Mouse (Mus musculus) C2C12 (cell line): ENCODE data around the gene Kcnip1. TPM values are rescaled to one million over a fixed set of nuclear protein-coding genes. Genes with fewer than 3 reads are reported as not detected.

ENCODE experiments used
- H3K27me3 ChIP-seq: one replicate; pipeline ENCODE4 v1.6.1; 2011; ENCODE audit not compliant: control insufficient read depth, insufficient read depth, insufficient read length
- H3K36me3 ChIP-seq: one replicate; pipeline ENCODE4 v1.6.1; 2011; ENCODE audit not compliant: control insufficient read depth, insufficient read depth
- H3K4me3 ChIP-seq: one replicate; pipeline ENCODE4 v1.5.1; 2011; ENCODE audit warnings: mild to moderate bottlenecking, control low read depth; ENCODE audit not compliant: poor library complexity, insufficient read depth, severe bottlenecking
- H3K79me2 ChIP-seq: one replicate; pipeline ENCODE4 v1.6.1; 2011; ENCODE audit not compliant: control insufficient read depth, insufficient read depth
- H3K79me3 ChIP-seq: one replicate; pipeline ENCODE4 v1.6.1; 2011; ENCODE audit warnings: low read depth, control low read depth
- H3ac ChIP-seq: one replicate; pipeline ENCODE3; 2011; ENCODE audit warnings: low read depth; ENCODE audit not compliant: control insufficient read depth, insufficient read length
- CEBPB ChIP-seq: IDR thresholded peaks from one replicate; pipeline ENCODE4 v1.6.1; 2011; ENCODE audit warnings: low read depth, mild to moderate bottlenecking, control low read depth, moderate library complexity
- CTCF ChIP-seq: IDR thresholded peaks from one replicate; pipeline ENCODE4 v1.5.1; 2011; ENCODE audit not compliant: control insufficient read depth, insufficient read depth, insufficient read length
- FOSL1 ChIP-seq: IDR thresholded peaks from one replicate; pipeline ENCODE4 v1.8.0; 2011; ENCODE audit warnings: mild to moderate bottlenecking, low read length; ENCODE audit not compliant: poor library complexity, insufficient read depth, severe bottlenecking
- MAX ChIP-seq: IDR thresholded peaks from one replicate; pipeline ENCODE4 v1.6.1; 2011; ENCODE audit warnings: mild to moderate bottlenecking, control low read depth
- MYOD1 ChIP-seq: IDR thresholded peaks from one replicate; pipeline ENCODE4 v1.6.1; 2011; ENCODE audit warnings: low read depth; ENCODE audit not compliant: control insufficient read depth, insufficient read length
- MYOG ChIP-seq: IDR thresholded peaks from one replicate; pipeline ENCODE4 v1.6.1; 2011; ENCODE audit not compliant: control insufficient read depth, insufficient read length; ENCODE audit errors: extremely low read depth
- USF1 ChIP-seq: IDR thresholded peaks from one replicate; pipeline ENCODE4 v1.6.1; 2011; ENCODE audit warnings: low read depth, mild to moderate bottlenecking, control low read depth, moderate library complexity
- polyA plus RNA-seq: library from polyadenylated mRNA; unstranded; fragments of >200 nt; fragmentation: generic; extraction: Trizol; gene quantifications from one replicate; pipeline ENCODE4 v1.2.1, GENCODE M21; 2012; ENCODE audit warnings: missing spikeins

Gene Kcnip1
- polyA plus RNA-seq, 1 experiment: not detected

GRCm38 (mm10) chr11:33816020-33816419, 176.9 kb downstream of the Kcnip1 start:
- Histone ChIP-seq H3K79me2 (no peaks in the 10 kb centered on the region), H3K4me3 (no peak overlapping the region), H3K27me3 (peaks cover 3% of the 10 kb centered on the region), H3K36me3 (no peaks in the 10 kb centered on the region), H3K79me3 (no peaks in the 10 kb centered on the region), H3ac (no peak overlapping the region)
- no peak for TF ChIP-seq MYOG
- TF ChIP-seq CTCF: no peak
- no peak for TF ChIP-seq USF1
- TF ChIP-seq MYOD1: no peak
- TF ChIP-seq CEBPB: no peak
- TF ChIP-seq MAX: no peak
- TF ChIP-seq FOSL1: no peak

- Histone ChIP-seq H3K79me2 (no peaks in the 10 kb centered on the region), H3K27me3 (no peaks in the 10 kb centered on the region), H3K79me3 (no peaks in the 10 kb centered on the region), H3K4me3 (no peak overlapping the region), H3ac (no peak overlapping the region), H3K36me3 (no peaks in the 10 kb centered on the region)
- TF ChIP-seq MYOD1 (no peak), FOSL1 (no peak), USF1 (no peak), MAX (no peak), CTCF (no peak)
These were observed 182.8 kb downstream of the Kcnip1 start for GRCm38 (mm10) chr11:33810105-33810504.

GRCm38 (mm10) chr11:33803093-33803492, 189.9 kb downstream of the Kcnip1 start:
- H3K79me2 ChIP-seq: no peaks in the 10 kb centered on the region
- TF ChIP-seq USF1 (no peak), MAX (no peak), MYOG (no peak), CEBPB (no peak), FOSL1 (no peak), CTCF (no peak), MYOD1 (no peak)
- H3K36me3 ChIP-seq: no peaks in the 10 kb centered on the region
- no peaks in the 10 kb centered on the region for H3K27me3 ChIP-seq
- H3K4me3 ChIP-seq: no peak overlapping the region
- H3K79me3 ChIP-seq: no peaks in the 10 kb centered on the region
- H3ac ChIP-seq: no peak overlapping the region

GRCm38 (mm10) chr11:33800436-33801088, 192.4 kb downstream of the Kcnip1 start:
- Histone ChIP-seq H3K79me3 (no peaks in the 10 kb centered on the region), H3ac (no peak overlapping the region), H3K27me3 (no peaks in the 10 kb centered on the region), H3K4me3 (no peak overlapping the region), H3K36me3 (no peaks in the 10 kb centered on the region), H3K79me2 (no peaks in the 10 kb centered on the region)
- no peak for TF ChIP-seq FOSL1
- TF ChIP-seq CEBPB: peak; percentile 34

- Histone ChIP-seq H3K4me3 (no peak overlapping the region), H3K79me2 (no peaks in the 10 kb centered on the region), H3K36me3 (no peaks in the 10 kb centered on the region), H3K27me3 (no peaks in the 10 kb centered on the region), H3K79me3 (no peaks in the 10 kb centered on the region), H3ac (no peak overlapping the region)
- TF ChIP-seq CEBPB (no peak), CTCF (no peak), MYOG (no peak), USF1 (no peak), MAX (no peak), FOSL1 (no peak), MYOD1 (no peak)
These were observed 193.0 kb downstream of the Kcnip1 start for GRCm38 (mm10) chr11:33799933-33800332.

- TF ChIP-seq MYOG (no peak), CTCF (no peak), CEBPB (no peak), FOSL1 (no peak), MAX (no peak), MYOD1 (no peak), USF1 (no peak)
- Histone ChIP-seq H3K79me3 (no peaks in the 10 kb centered on the region), H3ac (no peak overlapping the region), H3K27me3 (no peaks in the 10 kb centered on the region), H3K79me2 (no peaks in the 10 kb centered on the region), H3K4me3 (no peak overlapping the region), H3K36me3 (no peaks in the 10 kb centered on the region)
These were observed 194.8 kb downstream of the Kcnip1 start for GRCm38 (mm10) chr11:33798094-33798648.
